In genomic region chr5:43138931-43139486, GRCm38 (mm10) we compare ENCODE assay signal across 23 mouse cellular contexts.
A peak's percentile ranks its signal among the peaks of the same experiment; 100 is the strongest.
DNase-seq lines count a peak whose midpoint lies in the region; ATAC-seq and TF ChIP-seq lines count a peak whose summit lies in the region.
"Had no signal": no experiment of that assay in that cellular context is flagged by ENCODE, and none has a peak within 500 bp of the region (broad histone marks: within the 10 kb centered on the region; RNA-seq: fewer than 3 reads in every experiment).

No protein-coding gene starts in this region.

- DNase-seq in 416B (ENCODE audit: low read depth) = peak; percentile 44
- DNase-seq in fat pad, adult 2 months (ENCODE audit: extremely low read depth, low read depth, low spot score) = peak; percentile 95
- no peak for DNase-seq in spleen, postnatal 36 days (ENCODE audit: low spot score in 2 of 2)
- DNase-seq in spleen, postnatal 14 days (ENCODE audit: low spot score in 2 of 2) = no peak
- DNase-seq in left cerebral cortex, adult 2 months (ENCODE audit: extremely low spot score in 1 of 2, low spot score in 2 of 2) = no peak
- DNase-seq: adrenal gland, adult 8-10 months; adrenal gland, postnatal 14 days; adrenal gland, postnatal 36 days; cerebellum, adult 11-12 months; cerebellum, adult 2 months; cerebellum, adult 9-10 months; cerebellum, postnatal 10 days; cerebellum, postnatal 25 days; forebrain, postnatal 0 days had no signal

- no peak overlapping the region for H3K4me3 ChIP-seq in left cerebral cortex, adult 2 months
- H3K4me3 ChIP-seq: embryonic facial prominence, embryonic 10.5 days; embryonic facial prominence, embryonic 12.5 days; forebrain, embryonic 10.5 days; forebrain, embryonic 13.5 days; forebrain, embryonic 15.5 days had no signal

- no peak overlapping the region for H3K27ac ChIP-seq in left cerebral cortex, adult 2 months
- H3K27ac ChIP-seq: embryonic facial prominence, embryonic 10.5 days; embryonic facial prominence, embryonic 12.5 days; forebrain, embryonic 10.5 days; forebrain, embryonic 13.5 days; forebrain, embryonic 15.5 days had no signal

- intact Hi-C loops in left cerebral cortex, adult 2 months (cut with DNase I) = no loop called here

- no peak for TF ChIP-seq CTCF in left cerebral cortex, adult 2 months (IDR thresholded peaks at IDR 0.05)

- peak; percentile 77 for ATAC-seq in granulocyte monocyte progenitor cell, adult 5-6 weeks (replicated peaks; ENCODE audit: poor library complexity, severe bottlenecking)
- ATAC-seq in megakaryocyte progenitor cell, adult 5-6 weeks (replicated peaks; ENCODE audit: poor library complexity) = peak; percentile 55
- ATAC-seq: activated CD4-positive, CD25-positive, alpha-beta regulatory T cell, adult 4 months; forebrain, embryonic 13.5 days; forebrain, embryonic 15.5 days; forebrain, postnatal 0 days; Patski had no signal

Comparison
In these comparisons a context has a peak if more than half of its experiments do, and no peak if none do; other contexts are left out.
1. DNase-seq: peak in 416B (single experiment) and fat pad, adult 2 months (single experiment); none in spleen, postnatal 36 days (0 of 2), spleen, postnatal 14 days (0 of 2) and left cerebral cortex, adult 2 months (0 of 2).